Mouse (Mus musculus) hindbrain, embryonic 14.5 days (tissue): Measurements from ENCODE around the gene Tbc1d16. TPM values are rescaled to one million over a fixed set of nuclear protein-coding genes. Genes with fewer than 3 reads are reported as not detected.

Experiments
- ATAC-seq: fragments of 200-750 bp; cut with Nextera tagmentation; 2 replicates; pipeline ENCODE4 v1.8.0; 2017; ENCODE audit warnings: moderate number of reproducible peaks, mild to moderate bottlenecking, moderate TSS enrichment, moderate library complexity; ENCODE audit not compliant: low FRiP score
- DNase-seq: peaks from one replicate; pipeline ENCODE4 v3.0.0-alpha.2; 2015; ENCODE audit warnings: low spot score
- H3K27ac ChIP-seq: fragments of 300-500 bp; sonication (generic); 2 replicates; pipeline ENCODE4 v1.5.1; 2014; ENCODE audit warnings: mild to moderate bottlenecking, moderate library complexity
- H3K27me3 ChIP-seq: fragments of 300-500 bp; sonication (generic); 2 replicates; pipeline ENCODE4 v1.6.1; 2014; ENCODE audit warnings: mild to moderate bottlenecking, low read length, mixed read lengths; ENCODE audit not compliant: control insufficient read depth, insufficient read depth
- H3K36me3 ChIP-seq: fragments of 300-500 bp; sonication (generic); replicated peaks from 2 replicates; pipeline ENCODE4 v1.6.1; 2014; ENCODE audit not compliant: control insufficient read depth, insufficient read depth
- H3K4me1 ChIP-seq: fragments of 300-500 bp; sonication (generic); replicated peaks from 2 replicates; pipeline ENCODE4 v1.6.1; 2014; ENCODE audit warnings: antibody characterized with exemption, low read length, mixed read lengths; ENCODE audit not compliant: control insufficient read depth, insufficient read depth
- H3K4me2 ChIP-seq: fragments of 300-500 bp; sonication (generic); replicated peaks from 2 replicates; pipeline ENCODE4 v1.6.1; 2014; ENCODE audit warnings: mild to moderate bottlenecking, moderate library complexity
- H3K4me3 ChIP-seq: fragments of 300-500 bp; sonication (generic); replicated peaks from 2 replicates; pipeline ENCODE4 v1.5.1; 2014; ENCODE audit warnings: mild to moderate bottlenecking, low read length
- H3K9ac ChIP-seq: fragments of 300-500 bp; sonication (generic); 2 replicates; pipeline ENCODE4 v1.6.1; 2014
- H3K9me3 ChIP-seq: fragments of 300-500 bp; sonication (generic); 2 replicates; pipeline ENCODE4 v1.6.1; 2016; ENCODE audit warnings: low read length; ENCODE audit not compliant: control insufficient read depth
- WGBS: fragments of 180-500 bp; shearing (Covaris S2); extraction: QIAGEN DNeasy Blood & Tissue Kit; methylation state at CpG from one replicate; pipeline ENCODE4 v1.1.7; 2014; 5-methylcytosine and 5-hydroxymethylcytosine counted together
- polyA plus RNA-seq: library from polyadenylated mRNA; unstranded; fragments of >200 nt; fragmentation: Nextera tagmentation; extraction: Ambion mirVana; gene quantifications from 2 replicates; pipeline ENCODE4 v1.2.1, GENCODE M21; 2014

Gene Tbc1d16
- polyA plus RNA-seq, 1 experiment from 2014 or later, result 41.2 TPM

DNA sequence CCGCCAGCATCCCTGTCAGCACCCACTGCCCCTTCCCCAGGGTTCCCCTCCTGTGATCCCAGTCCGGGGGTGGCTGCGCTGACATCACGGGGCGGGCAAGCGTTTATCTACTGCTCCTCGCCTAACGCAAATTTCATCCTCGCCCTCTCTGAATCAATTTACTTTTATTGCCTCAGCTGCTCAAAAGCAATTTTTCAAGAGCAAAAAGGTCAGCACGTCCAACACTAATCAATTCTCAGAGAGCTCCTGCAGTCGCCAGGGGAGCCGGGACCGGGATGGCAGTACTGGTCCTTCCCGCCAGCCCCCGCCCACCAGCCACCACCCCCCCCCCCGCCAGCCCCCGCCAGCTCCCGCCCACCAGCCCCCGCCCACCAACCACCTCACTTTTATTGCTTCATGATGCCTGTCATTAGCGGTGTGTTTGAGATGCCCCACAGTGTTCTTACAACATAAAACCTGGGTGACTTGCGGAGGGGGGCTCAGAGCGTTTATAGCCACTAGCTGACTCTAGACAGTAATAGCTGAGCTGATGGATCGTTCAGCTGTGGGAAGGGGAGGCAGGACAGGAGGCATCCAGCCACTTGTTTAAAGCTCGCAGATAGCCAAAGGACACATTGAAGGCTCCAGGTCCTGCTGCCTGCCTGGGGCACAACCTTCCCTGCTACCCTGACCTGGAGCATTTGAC is 98.1 kb downstream of the Tbc1d16 start:
- peaks cover 46% of the 10 kb centered on the region for H3K4me1 ChIP-seq
- peak overlapping the region; percentile 46 for H3K27ac ChIP-seq
- ATAC-seq (peak; percentile 22; the same call in 1 of the 2 replicates), DNase-seq (no peak)
- no peak overlapping the region; the same call in 1 of the 2 replicates for H3K4me3 ChIP-seq
- H3K9me3 ChIP-seq, result no peaks in the 10 kb centered on the region
- no peaks in the 10 kb centered on the region for H3K27me3 ChIP-seq
- no peaks in the 10 kb centered on the region for H3K36me3 ChIP-seq
- peak overlapping the region; percentile 22; the same call in 1 of the 2 replicates for H3K9ac ChIP-seq
- peak overlapping the region; percentile 50 for H3K4me2 ChIP-seq
- WGBS, result 11% methylated on average over 23 of the region's 24 CpGs

DNA sequence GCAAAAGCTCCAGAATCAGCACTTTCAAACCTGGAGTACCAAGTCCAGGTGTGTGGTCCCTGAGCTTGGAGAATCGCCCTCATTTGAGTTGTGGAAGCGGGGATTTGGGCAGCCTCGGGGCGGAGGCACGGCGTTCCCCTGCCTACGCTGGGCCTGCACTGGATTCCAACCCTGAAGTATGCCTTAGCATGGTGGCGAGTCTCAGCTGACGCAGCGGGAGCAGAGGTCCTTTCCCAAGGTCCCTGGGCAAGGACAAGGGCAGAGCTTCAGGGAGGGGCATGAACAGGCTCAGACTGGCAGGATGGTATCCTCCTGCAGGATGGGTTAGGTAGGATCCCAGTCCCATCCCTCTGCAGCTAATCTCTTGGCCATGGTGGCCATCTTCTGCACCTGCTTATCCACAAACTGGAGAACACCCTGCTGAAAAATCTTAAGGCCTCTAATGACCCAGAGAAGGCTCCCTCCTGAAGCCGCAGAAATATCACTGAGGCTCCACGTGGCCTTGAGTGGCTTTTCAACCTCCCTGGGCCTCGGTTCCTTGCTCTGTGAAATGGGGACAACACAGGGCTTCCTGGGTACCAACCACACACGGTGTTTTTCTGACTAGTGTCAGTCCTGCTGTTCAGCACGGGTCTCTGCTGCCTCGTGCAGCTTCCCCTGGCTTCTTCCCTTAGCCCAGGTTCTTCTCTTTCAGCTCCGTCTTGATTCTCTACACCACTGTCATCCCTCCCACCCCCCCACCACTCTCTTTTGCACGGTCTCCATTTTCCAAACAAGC is 98.8 kb downstream of the Tbc1d16 start:
- no peaks in the 10 kb centered on the region for H3K9me3 ChIP-seq
- no peaks in the 10 kb centered on the region for H3K36me3 ChIP-seq
- DNase-seq (no peak), ATAC-seq (no peak)
- no peak overlapping the region; the same call in 1 of the 2 replicates for H3K4me3 ChIP-seq
- no peaks in the 10 kb centered on the region for H3K27me3 ChIP-seq
- H3K4me2 ChIP-seq, result peak overlapping the region; percentile 50
- peak overlapping the region; percentile 22; the same call in 1 of the 2 replicates for H3K9ac ChIP-seq
- peak overlapping the region; percentile 46 for H3K27ac ChIP-seq
- WGBS, result 55% methylated on average over 18 of the region's 18 CpGs
- H3K4me1 ChIP-seq, result peaks cover 39% of the 10 kb centered on the region

DNA sequence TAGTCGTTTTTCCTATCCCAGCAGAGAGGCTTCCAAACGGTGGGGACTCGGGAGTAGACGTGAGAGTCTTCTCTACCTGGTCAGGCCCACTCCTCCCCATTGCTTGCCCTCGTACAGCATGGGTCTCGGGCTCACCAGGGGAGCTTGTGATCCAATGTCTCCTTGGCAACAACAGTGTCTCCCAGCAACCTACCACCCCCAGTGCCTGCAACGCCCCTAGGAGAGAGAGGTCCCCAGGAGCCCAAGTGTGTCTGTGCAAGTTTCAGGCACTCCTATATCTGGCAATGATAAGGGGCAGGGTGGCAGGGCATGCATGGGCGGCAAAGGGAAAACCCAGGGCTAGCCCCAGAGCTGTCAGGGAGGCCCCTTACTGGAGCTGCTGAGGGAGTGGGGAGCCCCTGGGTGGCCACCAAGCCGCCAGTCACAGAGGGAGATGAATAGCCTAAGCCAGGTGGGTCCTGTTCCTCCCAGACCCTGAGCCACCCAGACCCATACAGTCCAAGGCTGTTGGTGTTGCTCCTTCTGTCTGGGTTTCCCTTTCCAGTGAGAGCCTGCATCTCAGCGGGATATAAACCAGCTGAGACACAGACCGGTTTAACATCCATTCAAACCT is 99.5 kb downstream of the Tbc1d16 start:
- DNase-seq, result no peak
- 40% methylated on average over 11 of the region's 11 CpGs for WGBS
- H3K4me1 ChIP-seq, result peaks cover 37% of the 10 kb centered on the region

DNA sequence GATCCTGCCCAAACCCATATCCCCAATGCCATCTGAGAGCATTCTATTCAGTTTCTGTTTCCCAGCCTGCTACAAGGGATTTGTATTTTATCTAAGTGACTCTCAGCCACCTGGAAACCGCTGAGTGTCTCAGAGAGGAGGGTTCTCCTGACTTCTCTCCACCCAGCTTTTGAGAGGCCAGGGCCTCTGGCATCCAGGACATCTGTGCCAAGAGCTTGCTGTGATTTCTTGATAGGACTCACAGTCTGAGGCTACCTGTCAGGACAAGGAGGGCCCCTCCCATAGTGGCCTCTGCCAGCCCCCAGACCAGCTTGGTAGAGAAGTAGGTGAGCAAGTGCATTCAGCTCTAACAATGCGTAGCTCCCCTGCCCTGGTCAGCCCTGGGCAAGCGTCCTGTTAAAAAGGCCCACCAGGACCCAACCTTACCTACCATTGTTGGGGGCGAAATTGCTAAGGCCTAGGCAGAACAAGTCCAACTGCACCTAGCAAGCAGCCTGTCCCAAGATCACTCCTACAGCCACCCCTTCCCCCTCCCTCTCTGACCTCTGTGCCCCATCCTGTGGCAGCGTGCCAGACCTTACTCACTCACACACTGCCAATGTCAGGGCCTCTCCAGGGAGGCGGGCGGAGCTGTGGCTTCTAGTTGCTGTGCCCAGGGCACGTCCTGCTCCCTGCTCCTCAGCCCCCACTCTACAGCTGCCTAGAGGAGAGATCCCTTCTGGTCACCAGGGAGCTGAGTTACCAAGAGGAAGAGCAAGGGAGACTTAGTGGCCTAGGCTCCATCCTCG is 100.4 kb downstream of the Tbc1d16 start:
- Histone ChIP-seq H3K36me3 (no peaks in the 10 kb centered on the region), H3K4me3 (no peak overlapping the region), H3K9ac (0 out of 2 replicates have a peak overlapping the region, but pooled peaks have one; percentile 24), H3K27ac (no peak overlapping the region), H3K27me3 (no peaks in the 10 kb centered on the region), H3K4me2 (no peak overlapping the region), H3K4me1 (peaks cover 36% of the 10 kb centered on the region), H3K9me3 (no peaks in the 10 kb centered on the region)
- 55% methylated on average over 9 of the region's 9 CpGs for WGBS
- DNase-seq, result no peak
- ATAC-seq, result no peak; the same call in 1 of the 2 replicates

More for the DNA sequence above, 99.5 kb downstream of the Tbc1d16 start:
- H3K27me3 ChIP-seq, result no peaks in the 10 kb centered on the region
- H3K9me3 ChIP-seq, result no peaks in the 10 kb centered on the region
- H3K36me3 ChIP-seq, result no peaks in the 10 kb centered on the region
- no peak overlapping the region for H3K9ac ChIP-seq
- no peak overlapping the region for H3K4me3 ChIP-seq
- H3K27ac ChIP-seq, result no peak overlapping the region
- no peak overlapping the region for H3K4me2 ChIP-seq
- no peak for ATAC-seq

DNA sequence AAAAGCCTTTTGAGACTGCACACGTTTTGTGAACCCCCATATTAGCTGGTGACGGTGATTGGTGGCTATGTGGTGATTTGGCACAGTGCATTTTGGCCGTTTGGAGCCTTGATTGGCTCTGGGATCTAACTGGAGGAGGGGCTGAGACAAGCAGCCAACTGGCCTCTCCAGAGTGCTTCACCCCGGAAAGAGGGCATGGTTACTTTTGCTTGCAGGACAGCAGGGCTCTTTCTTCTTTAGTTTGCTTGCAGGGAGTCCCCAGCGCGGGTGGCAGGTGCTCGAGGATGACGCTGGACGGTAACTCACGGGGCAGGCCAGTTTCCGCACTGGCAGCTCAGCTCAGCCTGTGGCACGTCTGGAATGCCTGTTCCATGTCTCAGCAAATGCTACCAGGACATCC is 101.2 kb downstream of the Tbc1d16 start:
- Histone ChIP-seq H3K36me3 (no peaks in the 10 kb centered on the region), H3K4me3 (no peak overlapping the region), H3K27ac (0 out of 2 replicates have a peak overlapping the region, but pooled peaks have one; percentile 55), H3K9ac (peak overlapping the region; percentile 24; the same call in 1 of the 2 replicates), H3K4me1 (peaks cover 36% of the 10 kb centered on the region), H3K9me3 (no peaks in the 10 kb centered on the region), H3K4me2 (0 out of 2 replicates have a peak overlapping the region, but pooled peaks have one; percentile 5), H3K27me3 (no peaks in the 10 kb centered on the region)
- 19% methylated on average over 12 of the region's 12 CpGs for whole genome bisulfite sequencing
- no peak for DNase-seq
- ATAC-seq, result no peak

DNA sequence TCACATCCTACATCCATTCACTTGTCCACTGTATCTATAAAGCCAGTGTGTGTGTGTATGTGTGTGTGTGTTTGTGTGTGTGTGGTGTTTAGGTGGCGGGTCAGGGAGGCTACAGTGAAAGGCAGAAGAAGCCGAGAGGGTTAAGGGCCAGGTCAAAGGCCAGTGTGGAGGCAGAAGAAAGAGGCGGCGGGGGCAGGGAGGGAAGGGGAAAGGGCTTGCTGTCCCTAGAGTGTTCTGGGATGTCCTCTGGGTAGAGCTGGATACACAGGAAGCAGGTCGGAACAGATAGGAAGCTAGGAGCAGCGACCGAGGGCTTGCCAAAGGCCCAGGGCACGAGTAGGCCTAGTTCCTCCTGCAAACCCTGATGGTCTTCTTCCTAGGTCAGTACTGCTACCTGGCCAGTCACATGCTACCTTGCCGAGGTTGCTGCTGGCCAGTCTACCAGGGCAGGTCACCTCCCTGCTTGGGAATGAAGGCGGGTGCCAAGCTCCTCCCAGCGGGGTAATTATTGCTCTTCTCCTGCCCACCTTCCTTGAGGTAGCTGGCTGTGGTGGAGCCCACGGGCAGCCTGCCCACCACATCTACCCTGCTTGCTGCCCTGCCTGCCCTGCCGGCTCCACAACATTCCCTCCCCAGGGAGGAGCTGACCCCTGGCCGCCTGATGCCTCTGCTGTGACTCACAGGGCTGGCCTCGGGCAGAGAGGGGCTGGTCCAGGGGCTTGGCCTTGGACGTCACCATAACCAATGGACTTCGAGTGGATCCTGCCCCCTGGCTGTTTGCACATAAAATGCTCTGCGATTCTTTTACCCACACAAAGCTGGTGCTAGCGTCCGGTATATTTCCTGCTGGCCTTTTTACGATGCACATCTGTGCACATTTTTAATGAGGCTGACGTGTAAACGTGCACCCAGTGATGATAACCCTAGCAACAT is 102.1 kb downstream of the Tbc1d16 start:
- 31% methylated on average over 23 of the region's 23 CpGs for WGBS
- Histone ChIP-seq H3K4me3 (no peak overlapping the region), H3K4me2 (0 out of 2 replicates have a peak overlapping the region, but pooled peaks have one; percentile 5), H3K9ac (peak overlapping the region; percentile 24; the same call in 1 of the 2 replicates), H3K27me3 (no peaks in the 10 kb centered on the region), H3K4me1 (peaks cover 36% of the 10 kb centered on the region), H3K36me3 (no peaks in the 10 kb centered on the region), H3K27ac (peak overlapping the region; percentile 55), H3K9me3 (no peaks in the 10 kb centered on the region)
- ATAC-seq (no peak), DNase-seq (peak; percentile 63)

DNA sequence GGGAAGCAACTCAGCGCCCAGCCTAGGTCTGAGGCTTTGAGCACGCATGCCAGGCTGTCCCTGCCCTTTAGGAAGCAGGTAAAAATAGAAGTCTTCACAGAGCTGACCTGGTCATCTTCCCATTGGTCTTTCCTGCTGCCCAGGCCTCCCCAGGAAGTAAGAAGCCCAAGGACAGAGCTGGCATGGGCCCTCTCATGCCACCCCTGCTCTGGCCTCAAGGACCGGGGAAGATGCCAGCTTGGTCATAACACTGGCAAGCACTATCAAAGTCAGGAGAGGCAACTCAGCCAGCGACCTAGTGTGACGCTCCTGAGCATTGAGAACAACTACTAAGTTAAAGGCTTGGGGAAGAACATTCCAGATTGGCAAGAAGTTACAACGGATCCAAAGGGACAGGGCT is 103.8 kb downstream of the Tbc1d16 start:
- WGBS, result 92% methylated on average over 6 of the region's 6 CpGs
- Histone ChIP-seq H3K27ac (no peak overlapping the region), H3K27me3 (no peaks in the 10 kb centered on the region), H3K36me3 (no peaks in the 10 kb centered on the region), H3K9ac (no peak overlapping the region), H3K4me1 (peaks cover 30% of the 10 kb centered on the region), H3K4me2 (no peak overlapping the region), H3K4me3 (no peak overlapping the region), H3K9me3 (no peaks in the 10 kb centered on the region)
- ATAC-seq (no peak), DNase-seq (no peak)
